8 mouse cellular contexts compared by ENCODE assay signal in the genomic region with DNA sequence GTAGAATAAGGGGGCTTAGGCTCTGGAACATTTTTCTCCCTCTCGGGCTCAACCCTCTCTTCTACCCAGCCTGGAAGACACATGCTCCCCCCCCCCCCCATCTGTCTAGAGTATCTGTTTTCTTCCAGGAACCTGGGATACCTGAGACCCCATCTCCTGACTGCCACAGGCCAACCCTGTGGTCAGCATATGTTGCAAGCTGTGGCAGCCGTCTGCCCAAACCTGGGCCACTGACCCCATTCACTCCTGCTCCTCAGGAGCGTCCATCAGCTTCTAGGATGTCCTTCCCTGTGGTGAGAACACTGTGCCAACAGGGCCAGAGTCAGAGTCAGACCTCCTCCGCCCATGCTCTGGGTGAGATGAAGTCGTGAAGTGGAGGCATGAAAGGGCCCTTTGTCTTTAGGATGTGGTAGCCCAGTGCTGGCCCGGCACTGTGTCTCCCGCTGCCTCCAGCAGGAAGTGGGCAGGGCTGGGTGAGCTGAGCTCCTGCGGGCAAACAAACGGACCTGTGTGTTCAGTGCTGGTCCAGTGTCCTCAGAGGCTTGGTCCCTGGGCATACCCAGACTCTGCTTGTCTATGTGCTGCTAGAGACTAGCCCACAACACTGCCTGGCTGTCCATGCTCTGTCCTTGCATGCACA.
A peak's percentile ranks its signal among the peaks of the same experiment; 100 is the strongest.
DNase-seq lines count a peak whose midpoint lies in the region; ATAC-seq and TF ChIP-seq lines count a peak whose summit lies in the region.
"Had no signal": no experiment of that assay in that cellular context is flagged by ENCODE, and none has a peak within 500 bp of the region (broad histone marks: within the 10 kb centered on the region; RNA-seq: fewer than 3 reads in every experiment).

No protein-coding gene starts in this region.

- H3K4me1 ChIP-seq in stomach, embryonic 14.5 days (ENCODE audit: control insufficient read depth, insufficient read depth, low read length): no peaks in the 10 kb centered on the region
- H3K4me1 ChIP-seq in stomach, postnatal 0 days (replicated peaks; ENCODE audit: control insufficient read depth, insufficient read depth): no peaks in the 10 kb centered on the region
- H3K4me1 ChIP-seq in embryonic facial prominence, embryonic 13.5 days: peaks cover 14% of the 10 kb centered on the region

- TF ChIP-seq CTCF in stomach, postnatal 0 days (IDR thresholded peaks at IDR 0.05; ENCODE audit: low read depth): no peak

- DNase-seq in stomach, postnatal 0 days (ENCODE audit: low spot score): no peak
- peak; percentile 33 to 64 for DNase-seq in layer of hippocampus, postnatal 14 days (ENCODE audit: low spot score in 2 of 2)
- DNase-seq in right cerebral cortex, postnatal 14 days: peak; percentile 39
- no peak for DNase-seq in adrenal gland, postnatal 36 days

- no peak overlapping the region for H3K27ac ChIP-seq in stomach, embryonic 14.5 days (ENCODE audit: low read length)
- H3K27ac ChIP-seq in stomach, postnatal 0 days (replicated peaks): no peak overlapping the region
- peak overlapping the region; percentile 66 for H3K27ac ChIP-seq in embryonic facial prominence, embryonic 13.5 days
- H3K27ac ChIP-seq: liver, embryonic 14.5 days had no signal

- no peak for TF ChIP-seq EP300 in stomach, postnatal 0 days (optimal IDR thresholded peaks at IDR 0.05)

- no peak overlapping the region for H3K4me2 ChIP-seq in stomach, embryonic 14.5 days (replicated peaks; ENCODE audit: low read depth, low read length)
- H3K4me2 ChIP-seq in stomach, postnatal 0 days (replicated peaks; ENCODE audit: low read depth): no peak overlapping the region
- H3K4me2 ChIP-seq in embryonic facial prominence, embryonic 13.5 days: no peak overlapping the region

- no peak overlapping the region for H3K4me3 ChIP-seq in stomach, embryonic 14.5 days (ENCODE audit: low read depth, low read length)
- no peak overlapping the region for H3K4me3 ChIP-seq in stomach, postnatal 0 days (ENCODE audit: low read depth, low read length)
- H3K4me3 ChIP-seq in embryonic facial prominence, embryonic 13.5 days: no peak overlapping the region

- peak; percentile 56; the same call in 1 of the 2 replicates for ATAC-seq in stomach, embryonic 14.5 days (ENCODE audit: insufficient number of reproducible peaks, insufficient read depth, low FRiP score, low read depth)
- no peak for ATAC-seq in stomach, postnatal 0 days (ENCODE audit: low FRiP score, low TSS enrichment)
- peak; percentile 39; the same call in 1 of the 2 replicates for ATAC-seq in embryonic facial prominence, embryonic 13.5 days (ENCODE audit: insufficient number of reproducible peaks, insufficient read depth, low FRiP score, low TSS enrichment, low read depth)
- no peak for ATAC-seq in megakaryocyte-erythroid progenitor cell, adult 5-6 weeks (replicated peaks; ENCODE audit: low FRiP score, low TSS enrichment, poor library complexity, severe bottlenecking)

- no peaks in the 10 kb centered on the region for H3K27me3 ChIP-seq in stomach, embryonic 14.5 days (ENCODE audit: control insufficient read depth, insufficient read depth, low read length)
- H3K27me3 ChIP-seq in stomach, postnatal 0 days (ENCODE audit: control insufficient read depth, insufficient read depth, low read length): no peaks in the 10 kb centered on the region
- no peaks in the 10 kb centered on the region for H3K27me3 ChIP-seq in embryonic facial prominence, embryonic 13.5 days

- WGBS in stomach, embryonic 14.5 days: 59% methylated on average over 9 of the region's 9 CpGs
- WGBS in stomach, postnatal 0 days: 66% methylated on average over 9 of the region's 9 CpGs
- WGBS in embryonic facial prominence, embryonic 13.5 days: 27% methylated on average over 9 of the region's 9 CpGs

- H3K9ac ChIP-seq in stomach, embryonic 14.5 days (replicated peaks; ENCODE audit: low read depth, low read length): no peak overlapping the region
- H3K9ac ChIP-seq in stomach, postnatal 0 days (ENCODE audit: low read length): no peak overlapping the region
- no peak overlapping the region for H3K9ac ChIP-seq in embryonic facial prominence, embryonic 13.5 days
- H3K9ac ChIP-seq: liver, embryonic 14.5 days had no signal

- no peaks in the 10 kb centered on the region for H3K36me3 ChIP-seq in stomach, embryonic 14.5 days (ENCODE audit: control insufficient read depth, insufficient read depth, low read length)
- H3K36me3 ChIP-seq in stomach, postnatal 0 days (ENCODE audit: control insufficient read depth, insufficient read depth, low read length): no peaks in the 10 kb centered on the region
- no peaks in the 10 kb centered on the region for H3K36me3 ChIP-seq in embryonic facial prominence, embryonic 13.5 days

- no peaks in the 10 kb centered on the region for H3K9me3 ChIP-seq in stomach, embryonic 14.5 days (ENCODE audit: control insufficient read depth, low read depth, low read length)
- H3K9me3 ChIP-seq in stomach, postnatal 0 days (ENCODE audit: control insufficient read depth, low read length): no peaks in the 10 kb centered on the region
- no peaks in the 10 kb centered on the region for H3K9me3 ChIP-seq in embryonic facial prominence, embryonic 13.5 days

Comparison
In these comparisons a context has a peak if more than half of its experiments do, and no peak if none do; other contexts are left out.
1. ATAC-seq: peak in stomach, embryonic 14.5 days (single experiment) and embryonic facial prominence, embryonic 13.5 days (single experiment); none in stomach, postnatal 0 days (single experiment) and megakaryocyte-erythroid progenitor cell, adult 5-6 weeks (single experiment).
2. DNase-seq: peak in layer of hippocampus, postnatal 14 days (2 of 2) and right cerebral cortex, postnatal 14 days (single experiment); none in stomach, postnatal 0 days (single experiment) and adrenal gland, postnatal 36 days (0 of 2).